Mouse (Mus musculus) cerebellum, adult 9-11 months (tissue): ENCODE measurements at regions not wholly inside any gene's neighbourhood (a gene's known extent, or its start where the extent isn't known, plus 50 kb on each side); places are given as distances from the start of the nearest gene placed in this dataset.
"Not testable (repeated sequence)": the region's sequence is repeated elsewhere in the genome, so short reads cannot be mapped to it uniquely, and the experiment has no call there.

Source experiments
- DNase-seq: peaks from one replicate; pipeline ENCODE4 v3.0.0; 2022

DNA sequence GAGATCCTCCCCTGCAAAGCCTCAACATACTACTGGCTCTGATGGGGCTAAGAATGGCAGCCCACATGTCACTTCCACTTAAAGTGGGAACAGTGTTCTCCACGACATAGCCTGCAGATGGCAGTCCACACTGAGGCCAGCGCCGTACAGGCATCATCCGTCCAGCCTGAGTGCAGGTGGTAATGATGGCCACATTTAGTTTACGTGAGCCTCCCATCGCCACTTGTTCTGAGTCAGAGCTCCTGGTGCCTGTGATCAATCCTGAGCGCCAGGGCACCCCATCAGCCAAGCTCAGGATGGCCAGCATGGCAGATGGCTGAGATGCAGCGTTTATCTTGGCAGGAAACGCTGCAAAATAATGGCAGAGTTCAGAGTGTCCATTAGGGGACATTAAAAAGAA, 159.6 kb downstream of the Adgrd1 start:
- peak; percentile 90 for DNase-seq

DNA sequence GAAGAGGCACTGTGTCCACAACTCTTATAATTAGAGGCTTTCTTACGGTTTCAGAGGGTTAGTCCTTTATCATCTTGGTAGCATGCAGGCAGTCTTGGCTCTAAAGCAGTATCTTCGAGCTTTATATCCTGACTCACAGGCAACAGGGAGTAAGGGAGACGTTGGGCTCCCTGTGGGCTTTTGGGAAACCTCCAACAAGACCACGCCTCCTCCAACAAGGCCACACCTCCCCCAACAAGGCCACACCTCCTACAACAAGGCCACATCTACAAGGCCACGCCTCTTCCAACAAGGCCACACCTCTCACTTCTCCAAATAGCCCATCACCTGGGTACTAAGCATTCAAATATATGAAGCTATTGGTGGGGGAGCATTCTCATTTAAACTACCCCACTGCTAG, 160.7 kb downstream of the Adgrd1 start:
- peak; percentile 16 for DNase-seq

DNA sequence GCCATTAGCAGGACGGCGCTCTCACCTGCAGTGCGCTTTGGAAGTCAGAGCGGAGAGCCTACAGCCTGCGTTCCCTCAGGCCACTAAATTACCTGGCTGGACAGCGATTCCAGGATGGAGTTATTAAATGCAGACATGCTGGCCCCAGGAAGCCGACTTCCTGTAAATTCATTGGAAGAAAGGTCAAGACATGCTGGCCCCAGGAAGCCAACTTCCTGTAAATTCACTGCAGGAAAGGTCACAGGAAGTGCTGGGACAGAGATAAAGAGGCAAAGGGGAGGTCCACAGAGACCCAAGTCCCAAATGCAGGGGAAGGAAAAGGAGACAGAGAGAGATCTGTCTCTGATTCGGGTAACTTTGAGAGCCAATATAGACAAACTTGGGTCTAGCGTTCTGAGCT, 164.1 kb downstream of the Adgrd1 start:
- no peak for DNase-seq

DNA sequence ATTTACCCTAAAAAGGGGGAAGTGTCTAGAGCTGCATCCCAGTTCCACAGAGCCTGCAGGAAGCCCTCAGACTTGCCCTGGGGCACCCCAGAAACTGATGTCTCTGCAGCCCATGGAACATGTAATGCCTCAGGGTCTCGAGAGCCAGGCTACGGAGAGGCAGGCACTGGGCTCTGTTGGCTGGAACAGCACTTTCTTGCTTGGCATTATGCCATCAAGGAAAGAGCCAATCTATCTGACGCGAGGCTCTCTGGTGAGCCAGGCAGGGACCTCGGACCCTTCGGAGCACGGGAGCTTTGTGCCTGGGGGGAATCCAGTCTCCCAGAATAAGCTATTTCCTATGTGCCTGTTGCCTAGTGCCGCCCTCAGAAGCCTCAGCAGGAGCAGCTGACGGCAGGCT, 166.6 kb downstream of the Adgrd1 start:
- DNase-seq, result no peak

DNA sequence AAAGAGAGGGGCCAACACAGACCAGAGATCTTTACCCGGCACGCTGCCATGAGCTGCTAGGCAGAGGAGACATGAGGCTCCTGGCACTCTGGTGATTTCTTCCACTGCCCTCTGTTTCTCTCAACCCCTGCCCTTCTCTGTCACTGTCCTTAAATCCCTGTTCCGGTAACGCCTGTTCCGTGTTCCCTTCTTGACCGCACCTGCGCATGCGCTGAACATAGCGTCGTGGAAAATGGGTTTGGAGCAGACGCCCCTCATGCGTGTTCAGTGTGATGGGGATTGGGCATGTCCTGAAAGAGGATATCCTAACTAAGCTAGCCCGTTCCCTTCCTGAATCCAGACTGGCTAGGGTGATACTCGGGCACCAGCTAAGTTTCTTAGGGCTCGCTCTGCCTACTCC, 167.8 kb downstream of the Adgrd1 start:
- no peak for DNase-seq

DNA sequence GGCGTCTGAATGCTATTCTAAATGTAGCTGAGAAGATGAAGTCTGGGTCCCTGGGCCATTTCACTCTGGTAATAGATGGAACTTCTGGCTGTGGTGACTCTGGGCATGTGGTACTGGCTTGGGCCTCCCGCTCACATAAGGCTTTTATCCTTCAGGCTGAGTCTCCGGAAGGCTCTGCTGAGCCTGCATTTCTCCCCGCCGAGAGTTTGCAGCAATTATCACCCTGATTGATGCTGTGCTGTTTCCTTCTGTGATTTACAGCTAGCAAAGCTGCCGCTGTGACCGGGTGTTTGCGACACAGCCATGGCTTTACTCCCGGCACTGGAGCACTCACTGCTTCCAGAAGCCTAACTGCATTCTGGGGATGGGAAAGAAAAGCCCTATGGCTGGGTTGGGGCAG, 171.9 kb downstream of the Adgrd1 start:
- no peak for DNase-seq

DNA sequence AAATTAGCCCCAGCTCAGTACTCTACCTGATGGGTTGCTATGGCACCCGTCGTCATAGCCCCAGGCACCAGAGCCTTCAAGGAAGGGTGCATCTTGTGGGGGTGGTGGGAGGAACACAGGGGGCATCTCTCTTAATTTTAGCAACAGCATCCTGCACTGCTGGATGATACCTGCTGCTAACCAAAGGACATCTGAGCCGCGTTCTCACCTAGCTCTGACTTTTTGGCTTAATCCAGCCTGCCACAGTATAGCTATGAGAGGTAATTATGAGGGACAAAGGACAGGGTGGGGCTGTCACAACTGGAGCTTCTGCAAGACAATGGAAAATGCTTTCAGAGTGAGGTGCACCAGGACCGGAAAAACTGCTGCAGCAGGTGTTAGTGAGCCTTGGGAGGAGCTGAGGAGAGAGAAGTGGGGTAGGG, 173.5 kb downstream of the Adgrd1 start:
- no peak for DNase-seq

DNA sequence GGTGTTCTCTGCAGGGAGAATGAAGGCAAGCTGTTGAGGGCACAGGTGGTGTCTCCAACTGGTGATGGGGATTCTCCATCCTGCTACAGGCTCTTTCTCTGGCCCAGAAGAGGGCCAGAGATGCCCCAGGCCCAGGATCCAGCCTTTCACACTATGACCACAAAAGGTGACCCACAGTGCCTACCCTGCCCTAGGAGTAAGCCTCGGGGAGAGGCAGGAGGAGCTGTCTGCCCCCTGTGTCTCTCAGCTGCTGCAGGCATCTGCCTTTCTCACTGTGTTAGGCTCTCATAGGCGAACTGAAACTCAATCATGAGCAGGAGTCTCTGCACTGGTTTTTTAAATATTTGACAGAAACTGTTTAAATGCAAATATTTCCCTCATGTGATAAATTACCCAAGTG, 184.9 kb downstream of the Adgrd1 start:
- DNase-seq, result no peak

DNA sequence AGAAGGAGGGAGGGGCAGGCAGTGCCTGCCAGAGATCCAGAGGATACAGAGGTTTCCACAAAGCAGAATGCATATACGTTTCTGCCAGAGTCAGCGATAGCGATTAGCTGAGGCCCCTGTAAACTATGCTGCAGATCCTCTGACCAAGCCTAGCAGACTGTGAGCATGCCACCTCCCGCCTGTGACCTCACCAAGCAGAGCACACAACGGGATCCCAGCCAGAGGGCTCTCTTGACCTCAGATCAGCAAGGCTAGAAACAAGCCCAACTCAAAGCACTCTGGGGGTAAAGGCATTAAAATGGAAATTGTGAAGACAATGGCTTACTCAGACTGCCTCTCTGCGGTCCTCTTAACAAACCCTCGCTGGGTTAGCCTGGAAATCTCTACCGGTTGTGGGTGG, 185.6 kb downstream of the Adgrd1 start:
- DNase-seq, result no peak

DNA sequence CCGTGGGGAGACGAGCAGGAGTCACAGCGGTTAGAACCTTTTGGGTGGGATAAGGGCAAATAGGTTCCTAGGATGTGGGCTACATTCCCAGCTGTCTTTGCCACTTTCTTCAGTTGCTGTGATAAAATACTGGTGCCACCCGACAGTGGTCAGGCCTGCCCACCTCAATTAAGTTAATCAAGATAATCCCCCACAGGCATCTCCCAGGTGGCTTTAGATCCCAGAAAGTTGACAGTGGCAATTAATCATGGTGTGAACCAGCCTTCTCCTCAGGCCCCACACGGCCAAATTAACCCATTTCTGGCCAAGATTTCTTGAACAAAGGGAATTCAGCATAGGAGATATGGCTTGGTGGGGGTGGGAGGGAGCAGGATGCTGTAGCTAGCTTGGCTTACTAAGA, 186.3 kb downstream of the Adgrd1 start:
- no peak for DNase-seq

DNA sequence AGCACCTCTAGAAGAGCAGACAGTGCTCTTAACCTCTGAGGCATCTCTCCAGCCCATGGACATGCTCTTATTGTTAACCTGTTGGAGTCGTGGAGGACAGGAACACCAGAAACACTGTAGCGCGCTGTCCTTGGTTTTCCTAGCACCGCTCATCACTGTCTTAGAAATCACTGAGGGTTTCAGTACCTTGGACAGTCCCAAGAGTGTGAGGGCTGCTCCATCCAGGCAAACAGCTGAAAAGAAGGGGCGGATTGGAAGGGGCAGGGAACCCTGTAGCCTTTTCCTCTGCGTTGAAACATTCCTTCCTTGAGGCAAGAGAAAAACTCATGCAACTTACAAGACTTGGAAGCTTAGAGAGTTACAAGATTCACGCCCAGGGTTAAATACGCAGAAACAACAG, 190.9 kb downstream of the Adgrd1 start:
- no peak for DNase-seq

DNA sequence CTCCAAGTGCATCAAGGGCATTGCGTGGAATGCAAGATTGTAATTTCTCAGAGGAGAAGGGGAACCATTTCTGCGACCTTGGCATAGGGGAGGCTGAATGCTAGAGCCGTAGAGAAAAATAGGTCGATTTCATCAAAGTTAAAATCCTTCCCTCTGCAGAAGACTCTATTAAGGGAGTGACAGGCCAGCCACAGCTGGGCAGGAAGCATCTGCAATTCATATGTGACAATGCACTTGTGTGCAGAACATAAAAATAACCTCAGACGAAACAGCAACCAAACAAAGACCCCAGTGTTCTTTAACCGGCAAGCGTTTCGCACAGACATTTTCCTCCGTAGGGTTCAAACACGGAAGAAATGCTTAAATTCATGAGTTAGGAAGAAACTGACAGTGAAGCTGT, 196.3 kb downstream of the Adgrd1 start:
- DNase-seq, result not testable (repeated sequence)

DNA sequence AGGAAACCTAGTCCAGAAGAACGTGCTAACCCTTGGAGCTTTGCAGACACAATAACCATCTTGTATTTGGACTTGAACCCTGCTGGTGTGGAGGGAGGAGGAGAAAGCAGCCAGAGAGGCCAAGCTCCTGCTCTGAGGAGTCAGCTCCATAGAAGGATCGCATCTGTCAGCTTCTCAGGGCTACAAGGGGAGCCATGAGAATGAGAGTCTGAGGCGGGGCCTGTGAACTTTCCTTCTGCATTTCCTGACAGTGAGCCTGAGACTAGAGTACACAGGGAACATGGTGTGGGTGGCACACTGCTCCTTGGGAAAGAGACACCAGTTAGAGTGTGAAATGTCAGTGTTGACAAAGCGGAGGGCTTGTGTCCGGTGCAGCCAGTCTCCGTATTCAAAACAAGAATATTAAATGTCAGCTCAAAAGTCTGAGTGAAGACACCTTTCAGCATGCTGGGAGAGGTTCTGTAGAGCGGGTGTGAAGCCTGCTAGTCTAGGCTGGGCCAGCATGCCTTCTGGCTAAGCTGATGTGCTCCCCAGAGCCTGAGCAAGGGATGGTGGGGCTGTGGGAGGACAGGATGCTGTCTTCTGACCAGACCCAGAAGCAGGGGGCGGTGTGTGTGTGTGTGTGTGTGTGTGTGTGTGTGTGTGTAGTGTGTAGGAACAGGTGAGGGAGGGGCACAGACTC, 198.5 kb downstream of the Adgrd1 start:
- not testable (repeated sequence) for DNase-seq

DNA sequence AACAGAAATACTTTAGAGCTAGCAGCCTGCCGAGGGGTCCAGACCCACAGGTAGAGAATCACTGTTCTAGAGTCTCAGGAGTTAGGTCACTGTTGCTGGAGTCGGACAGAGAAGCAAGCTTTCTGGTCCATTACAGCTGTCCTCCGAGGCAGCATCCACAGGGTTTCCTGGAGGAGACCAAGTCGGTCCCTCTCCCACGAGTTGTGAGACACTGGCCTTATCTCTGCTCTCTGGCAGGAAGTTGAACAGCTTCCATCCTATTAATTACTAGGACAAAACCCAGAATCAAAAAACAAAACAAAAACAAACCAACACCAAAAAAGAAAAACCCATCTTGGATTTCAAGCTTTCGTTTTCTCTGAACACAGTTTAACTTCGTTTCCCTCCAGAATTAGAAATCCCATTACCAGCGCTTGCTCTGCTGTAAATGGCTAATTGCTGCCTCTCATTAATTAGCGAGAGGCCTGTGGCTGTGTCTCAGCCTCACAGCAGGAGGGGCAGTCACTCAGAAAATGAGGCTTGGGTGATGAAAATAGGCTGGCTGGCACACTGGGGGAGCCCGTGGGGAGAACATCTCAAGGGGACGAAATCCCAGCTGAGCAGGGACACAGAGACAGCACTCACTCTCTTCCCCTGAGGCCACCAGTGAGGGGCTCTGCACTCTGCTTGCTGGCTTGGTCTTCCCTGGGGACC, 201.3 kb downstream of the Adgrd1 start:
- DNase-seq, result no peak

DNA sequence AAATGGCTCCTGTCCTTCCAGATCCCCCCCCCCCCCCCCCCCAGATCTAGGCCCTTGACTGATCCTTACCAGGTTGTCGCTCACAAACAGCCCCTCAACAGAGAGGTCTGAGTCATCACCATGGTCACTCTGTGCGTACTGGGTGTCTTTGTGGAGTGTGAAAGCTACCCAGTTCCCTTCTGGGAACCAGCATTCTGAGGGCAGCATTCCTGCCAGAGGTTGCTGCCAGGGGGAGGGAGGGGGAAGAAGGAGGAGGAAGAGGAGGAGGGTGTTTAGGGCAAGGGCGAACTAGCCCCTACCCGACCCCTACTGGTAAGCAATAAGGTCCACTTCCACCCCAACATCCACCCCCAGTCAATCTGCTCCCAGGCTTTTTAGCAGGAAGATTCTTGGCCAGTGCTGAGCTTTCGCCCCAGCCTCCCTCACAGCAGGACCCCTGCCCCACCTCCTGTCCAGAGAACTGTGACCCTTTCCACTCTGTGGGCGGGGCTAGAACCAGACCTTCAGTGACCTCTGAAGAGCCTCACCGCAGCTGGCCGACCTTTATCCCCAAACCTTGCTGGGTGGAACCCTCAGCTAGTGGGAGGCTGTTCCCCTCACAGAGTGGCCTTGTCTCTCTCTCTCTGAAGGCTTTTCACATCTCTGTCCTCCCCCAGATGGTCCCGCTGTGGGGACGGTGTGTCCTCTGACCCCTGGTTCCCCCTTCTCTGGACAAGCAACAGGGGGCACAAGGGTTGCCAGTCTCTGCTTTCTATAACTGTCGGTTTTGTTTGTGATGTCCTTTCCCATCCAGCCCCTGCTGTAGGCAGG, 202.2 kb upstream of the Sfswap start:
- DNase-seq, result no peak

DNA sequence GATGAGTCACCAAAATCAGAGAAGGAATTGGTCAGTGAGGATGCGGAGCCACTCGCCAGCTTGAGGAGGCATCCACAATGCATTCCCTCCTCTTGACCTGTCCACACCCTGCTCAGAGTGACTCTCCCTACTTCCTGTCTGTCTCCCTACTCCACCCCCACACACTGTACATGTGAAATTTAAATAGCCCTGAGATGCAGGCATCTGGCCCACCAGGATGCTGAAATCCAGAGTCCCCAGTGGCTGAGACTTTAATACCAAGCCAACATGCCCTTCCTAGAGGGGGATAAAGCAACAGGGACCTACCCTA, 201.6 kb upstream of the Sfswap start:
- no peak for DNase-seq

DNA sequence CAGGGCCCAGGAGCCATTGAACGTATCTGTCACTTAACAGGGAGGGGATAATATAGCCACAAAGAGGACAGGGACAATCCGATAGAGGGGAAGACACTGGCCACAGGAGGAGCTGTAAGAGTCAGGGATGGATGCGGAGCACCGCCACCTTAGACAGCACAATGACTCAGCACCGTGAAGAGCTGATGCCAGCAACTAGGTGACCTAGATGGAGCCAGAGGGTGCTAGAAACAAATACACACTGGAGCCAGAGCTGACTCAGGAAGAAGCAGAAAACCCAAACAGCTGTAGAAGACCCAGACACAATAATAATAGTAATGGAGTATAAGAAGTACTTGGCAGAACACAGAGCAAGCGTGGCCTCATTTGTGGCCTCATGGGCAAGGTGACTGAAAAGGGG, 200.6 kb upstream of the Sfswap start:
- DNase-seq, result no peak

DNA sequence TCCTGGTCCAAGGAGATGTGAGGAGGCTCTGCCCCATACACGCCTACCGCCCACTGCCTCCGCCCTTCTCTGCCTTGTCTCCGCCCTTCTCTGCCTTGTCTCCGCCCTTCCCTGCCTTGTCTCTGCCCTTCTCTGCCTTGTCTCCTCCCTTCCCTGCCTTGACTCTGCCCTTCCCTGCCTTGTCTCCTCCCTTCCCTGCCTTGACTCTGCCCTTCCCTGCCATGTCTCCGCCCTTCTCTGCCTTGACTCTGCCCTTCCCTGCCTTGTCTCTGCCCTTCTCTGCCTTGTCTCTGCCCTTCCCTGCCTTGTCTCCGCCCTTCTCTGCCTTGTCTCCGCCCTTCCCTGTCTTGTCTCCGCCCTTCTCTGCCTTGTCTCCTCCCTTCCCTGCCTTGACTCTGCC, 185.4 kb upstream of the Sfswap start:
- no peak for DNase-seq

DNA sequence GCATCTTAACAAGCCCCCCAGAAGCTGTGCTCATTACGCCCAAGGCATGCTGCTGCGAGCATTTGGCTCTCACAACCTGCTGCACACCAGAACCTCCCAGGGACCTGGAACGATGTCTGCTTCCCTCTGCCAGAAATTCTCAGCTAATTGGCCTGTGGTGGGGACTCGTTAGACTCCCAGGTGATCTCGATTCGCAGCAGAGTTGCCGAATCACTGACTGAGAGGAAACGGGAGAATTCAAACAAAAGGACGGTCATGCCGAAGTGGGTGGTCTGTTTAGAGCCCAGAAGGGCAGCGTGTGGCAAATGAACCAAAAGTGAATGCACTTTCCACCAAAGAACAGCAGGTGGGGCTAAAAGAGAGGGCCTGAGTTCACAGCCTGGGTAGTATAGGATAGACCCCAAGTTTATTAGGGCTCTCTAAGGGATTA, 169.9 kb upstream of the Sfswap start:
- DNase-seq, result peak; percentile 75

DNA sequence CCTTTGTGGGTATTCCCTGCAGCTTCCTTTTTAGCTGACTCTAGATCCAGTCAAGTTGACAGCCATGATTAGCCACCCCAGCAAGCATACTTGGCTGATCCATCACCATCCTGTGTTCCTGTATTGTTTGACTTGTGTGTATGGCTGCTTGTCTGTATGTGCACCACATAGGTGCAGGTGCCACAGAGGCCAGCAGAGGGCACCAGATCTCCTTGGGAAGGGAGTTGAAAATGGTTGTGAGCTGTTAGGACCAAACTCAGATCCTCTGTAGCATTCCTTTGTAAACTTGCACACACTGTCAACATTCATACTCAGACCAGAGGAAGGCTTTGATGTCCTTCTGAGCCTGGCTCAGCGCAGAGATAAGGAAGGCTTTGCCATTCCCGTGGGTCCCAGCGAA, 169.0 kb upstream of the Sfswap start:
- no peak for DNase-seq

DNA sequence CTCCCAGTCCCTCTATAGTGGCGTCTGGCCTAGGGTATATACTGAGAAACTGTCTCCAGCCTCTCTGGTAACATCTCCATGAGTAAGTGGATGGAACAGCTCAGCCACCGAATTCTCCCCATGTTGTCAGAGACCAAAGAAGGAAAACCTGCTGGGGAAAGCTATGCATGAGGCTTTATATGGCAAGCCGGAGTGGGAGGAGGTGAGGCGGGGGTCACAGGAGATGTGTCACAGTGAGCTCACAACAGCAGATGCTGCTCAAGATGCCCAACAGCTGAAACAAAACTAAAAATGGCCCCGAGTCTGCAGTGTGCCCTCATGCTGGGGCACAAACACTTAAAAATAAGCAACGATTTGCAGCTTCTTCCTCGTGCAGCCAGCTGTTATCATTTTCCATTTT, 162.5 kb upstream of the Sfswap start:
- DNase-seq, result no peak

DNA sequence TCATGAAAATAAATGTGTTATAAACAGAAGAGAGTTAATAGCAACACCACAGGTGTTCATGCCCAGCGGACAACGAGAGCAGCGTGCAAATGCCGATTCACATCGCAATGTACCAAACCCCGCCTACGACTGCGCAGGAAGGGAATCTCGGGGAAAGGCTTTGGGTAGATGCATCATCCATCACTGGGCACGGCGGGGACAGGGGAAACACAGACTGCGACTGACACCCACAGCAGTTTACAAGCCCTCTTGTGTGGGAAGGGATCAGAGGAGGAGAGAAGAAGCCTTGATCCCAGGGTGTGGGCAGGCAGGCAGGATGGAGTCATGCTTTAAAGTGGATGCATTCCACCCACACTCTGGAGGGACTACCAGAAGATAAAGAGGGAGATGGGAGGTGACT, 157.0 kb upstream of the Sfswap start:
- no peak for DNase-seq

DNA sequence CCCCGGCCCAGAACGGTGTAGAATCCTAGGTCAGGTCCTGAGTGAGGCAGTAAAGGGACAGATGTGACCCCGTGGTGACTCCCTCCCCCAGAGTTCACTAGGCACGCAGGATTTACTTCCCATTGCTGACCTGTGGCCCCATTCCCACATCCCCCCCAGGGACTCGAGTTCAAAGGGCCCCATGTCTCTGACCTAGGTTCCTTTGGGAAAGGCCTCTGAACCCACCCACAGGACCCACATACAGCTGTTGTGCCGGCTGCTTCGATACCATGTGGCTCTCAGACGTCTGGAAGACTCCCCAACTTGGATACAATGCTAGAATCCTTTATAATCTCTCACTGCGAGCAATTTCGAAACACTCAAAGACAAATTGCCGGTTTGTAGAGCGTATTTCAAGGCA, 151.0 kb upstream of the Sfswap start:
- DNase-seq, result no peak

DNA sequence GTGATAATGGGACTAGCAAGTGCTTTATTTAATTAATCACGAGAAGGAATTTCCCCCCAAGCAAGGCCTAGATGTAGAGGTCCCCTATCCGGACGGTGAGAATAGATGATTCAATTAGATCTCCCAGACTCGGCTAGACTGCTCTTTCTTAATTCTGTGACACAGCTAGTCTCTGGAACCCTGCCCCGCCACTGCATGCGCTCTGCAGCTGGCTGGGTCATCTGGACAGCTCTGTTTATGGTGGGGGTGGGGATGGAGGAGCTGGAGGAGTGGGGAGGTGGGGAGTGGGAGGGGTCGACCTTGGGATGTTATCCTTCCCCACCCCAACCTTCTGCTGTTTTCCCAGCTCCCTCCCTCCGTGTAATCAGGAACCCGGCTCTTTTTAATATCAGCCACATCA, 147.5 kb upstream of the Sfswap start:
- DNase-seq, result no peak
